Mouse (Mus musculus): Measurements from ENCODE around the gene Foxo6.

Gene Foxo6

GRCm38 (mm10) chr4:120284187-120284586 lies 3.0 kb downstream of the Foxo6 start:
- DNase-seq (ENCODE audit: low spot score in 2 of 2) = peak in 1 of 2 experiments; percentile 11

GRCm38 (mm10) chr4:120283141-120283540 lies 4.0 kb downstream of the Foxo6 start:
- DNase-seq (ENCODE audit: low spot score in 2 of 2) = peak; percentile 71 to 76

- peak; percentile 80 to 82 for DNase-seq (ENCODE audit: low spot score in 2 of 2)
Observed at GRCm38 (mm10) chr4:120282568-120283091, 4.5 kb downstream of the Foxo6 start.

GRCm38 (mm10) chr4:120281011-120281410 lies 6.1 kb downstream of the Foxo6 start:
- DNase-seq (ENCODE audit: low spot score in 2 of 2) = peak in 1 of 2 experiments; percentile 23

DNA sequence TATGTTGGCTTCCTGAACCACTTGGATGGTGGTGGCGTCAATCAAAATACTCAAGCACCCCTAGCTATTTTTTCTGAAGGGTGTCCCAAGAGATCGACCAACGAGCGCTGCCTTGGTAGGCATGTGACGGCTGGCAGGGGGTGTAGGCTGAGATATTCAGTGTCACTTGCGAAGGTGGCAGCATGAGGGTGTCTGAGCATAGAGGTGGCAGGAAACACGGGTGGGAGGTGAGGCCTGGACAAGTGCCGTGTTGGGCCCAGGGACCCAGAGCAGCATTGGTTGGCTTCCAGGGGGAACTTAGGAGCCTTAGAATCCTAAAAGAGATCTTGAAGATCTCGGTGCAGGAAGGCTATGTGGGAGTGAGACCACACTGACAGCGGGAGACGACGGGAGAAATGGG lies 6.7 kb downstream of the Foxo6 start:
- DNase-seq (ENCODE audit: low spot score in 2 of 2) = peak in 1 of 2 experiments; percentile 12

GRCm38 (mm10) chr4:120277255-120277928 lies 9.8 kb downstream of the Foxo6 start:
- peak in 1 of 2 experiments; percentile 39 for DNase-seq (ENCODE audit: low spot score in 2 of 2)

GRCm38 (mm10) chr4:120275487-120275886 lies 11.7 kb downstream of the Foxo6 start:
- no peak for DNase-seq (ENCODE audit: low spot score in 2 of 2)

DNA sequence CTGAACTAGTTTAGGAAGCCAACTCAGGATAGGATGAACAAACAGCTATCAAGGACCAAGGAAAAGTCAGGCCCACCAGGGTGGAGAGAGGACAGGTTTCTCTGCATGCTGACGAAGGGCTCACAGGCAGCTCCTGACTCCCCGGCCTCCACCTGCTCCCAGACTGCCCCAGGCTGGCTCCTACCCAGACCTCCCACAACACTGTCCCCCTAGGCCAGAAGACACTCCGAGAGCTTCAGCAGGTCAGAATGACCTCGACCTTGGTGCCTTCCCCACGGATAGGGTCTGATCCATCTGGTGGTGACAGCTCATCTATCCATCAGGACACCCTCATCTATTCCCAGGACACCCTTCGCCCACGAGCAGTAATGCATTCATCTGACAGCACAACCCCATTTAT lies 13.6 kb downstream of the Foxo6 start:
- no peak for DNase-seq (ENCODE audit: low spot score in 2 of 2)

- DNase-seq (ENCODE audit: low spot score in 2 of 2) = no peak
Observed at GRCm38 (mm10) chr4:120271886-120272580, 15.1 kb downstream of the Foxo6 start.

DNA sequence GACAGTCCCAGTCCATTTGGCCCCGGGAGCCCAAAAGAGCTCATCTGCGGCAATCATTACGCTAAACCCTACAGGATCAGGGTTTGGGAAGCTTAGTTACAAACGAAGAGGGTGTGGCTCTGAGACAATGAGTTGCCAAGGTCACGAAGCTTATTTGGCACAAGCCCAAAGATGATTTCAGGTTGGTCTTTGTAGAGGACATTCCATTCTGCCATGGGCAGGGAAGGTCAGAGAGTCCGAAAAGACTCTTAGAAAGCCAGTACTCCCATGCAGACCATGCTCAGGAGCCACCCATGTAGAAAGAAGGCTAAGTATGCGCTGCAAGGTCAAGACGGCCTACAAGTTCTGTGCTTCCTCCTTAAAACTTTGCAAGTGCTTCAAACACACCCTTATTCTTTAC lies 15.9 kb downstream of the Foxo6 start:
- DNase-seq (ENCODE audit: low spot score in 2 of 2) = no peak

GRCm38 (mm10) chr4:120270937-120271199 lies 16.3 kb downstream of the Foxo6 start:
- DNase-seq (ENCODE audit: low spot score in 2 of 2) = no peak

GRCm38 (mm10) chr4:120270148-120270936 lies 16.8 kb downstream of the Foxo6 start:
- DNase-seq (ENCODE audit: low spot score in 2 of 2) = no peak

GRCm38 (mm10) chr4:120269426-120269825 lies 17.7 kb downstream of the Foxo6 start:
- DNase-seq (ENCODE audit: low spot score in 2 of 2) = no peak

DNA sequence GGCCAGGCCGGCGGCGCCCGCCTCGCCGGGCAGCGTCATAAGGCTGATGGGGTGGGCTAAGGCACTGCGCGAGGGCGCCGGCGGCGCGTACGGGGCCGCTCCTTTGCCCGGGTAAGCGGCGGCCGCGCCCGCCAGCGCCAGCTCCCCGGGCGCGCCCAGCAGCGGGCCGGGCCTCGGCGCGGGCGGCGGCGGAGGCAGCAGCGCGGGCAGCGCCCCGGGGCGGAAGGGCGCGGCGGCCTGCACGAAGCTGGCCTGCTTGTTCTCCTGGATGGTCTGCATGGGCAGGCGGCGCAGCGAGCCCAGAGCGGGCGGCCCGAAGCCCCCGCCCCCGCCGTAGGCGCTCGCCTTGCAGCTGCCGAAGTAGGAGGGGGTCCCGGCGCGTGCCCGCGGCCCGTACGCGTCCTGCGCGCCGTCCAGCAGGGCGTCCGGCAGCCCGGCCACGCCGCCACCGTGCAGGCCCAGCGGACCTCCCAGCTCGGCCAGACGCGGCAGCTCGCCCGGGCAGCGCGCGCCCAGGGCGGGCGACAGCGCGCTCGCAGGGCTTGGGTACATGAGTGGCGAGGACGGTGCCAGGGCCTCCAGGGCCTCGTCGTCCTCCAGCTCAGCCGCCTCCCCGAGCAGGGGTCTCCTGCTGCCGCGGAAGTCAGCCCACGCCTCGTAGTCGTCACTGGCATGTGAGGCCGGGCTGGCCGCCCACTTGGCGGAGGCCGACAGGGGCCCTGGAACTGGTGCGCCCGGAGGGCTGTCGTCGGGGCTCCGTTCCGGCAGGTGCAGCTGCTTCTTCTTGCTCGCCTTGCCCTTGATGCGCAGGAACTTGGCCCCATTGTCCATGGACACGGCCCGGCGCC lies 18.7 kb downstream of the Foxo6 start:
- no peak for DNase-seq (ENCODE audit: low spot score in 2 of 2)

DNA sequence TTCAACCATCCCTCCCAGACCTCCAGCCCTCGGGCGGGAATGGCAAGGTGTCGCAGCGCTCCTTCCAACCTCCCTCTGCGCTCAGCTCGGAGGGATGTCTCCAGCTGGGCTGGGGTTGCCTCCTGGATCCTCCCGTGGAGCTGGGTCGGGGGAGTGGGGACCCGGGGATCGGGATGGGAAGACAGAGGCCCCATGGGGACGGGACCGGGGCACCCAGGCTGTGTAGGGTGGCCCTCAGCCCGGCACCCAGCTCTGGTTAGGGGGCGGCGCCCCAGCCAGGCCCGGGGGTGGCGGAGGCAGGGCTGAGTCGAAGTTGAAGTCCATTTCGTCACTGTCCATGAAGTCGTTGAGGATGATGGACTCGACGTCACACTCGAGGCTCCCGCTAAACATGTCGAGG lies 19.5 kb downstream of the Foxo6 start:
- DNase-seq (ENCODE audit: low spot score in 2 of 2) = no peak

GRCm38 (mm10) chr4:120267136-120267535 lies 20.0 kb downstream of the Foxo6 start:
- no peak for DNase-seq (ENCODE audit: low spot score in 2 of 2)

DNA sequence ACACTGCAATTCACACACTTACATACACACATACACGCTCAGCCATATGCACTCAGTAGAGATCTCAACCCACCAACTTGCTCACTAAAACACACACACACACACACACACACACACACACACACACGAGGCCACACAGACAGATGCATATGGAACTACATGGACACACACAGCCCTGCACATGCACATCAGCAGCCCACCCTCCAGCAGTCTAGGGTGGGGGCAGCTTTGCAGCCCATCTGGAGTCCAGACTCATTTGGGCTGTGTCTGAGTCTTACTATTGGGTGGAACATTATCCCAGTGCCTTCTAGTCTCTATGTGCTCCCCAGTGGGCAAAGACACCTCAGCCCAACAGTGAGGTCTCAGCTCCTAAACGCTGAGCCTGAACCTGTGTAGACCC lies 23.0 kb downstream of the Foxo6 start:
- no peak for DNase-seq (ENCODE audit: low spot score in 2 of 2)

- DNase-seq (ENCODE audit: low spot score in 2 of 2) = no peak
Observed at GRCm38 (mm10) chr4:120262726-120263125, 24.4 kb downstream of the Foxo6 start.

GRCm38 (mm10) chr4:120262206-120262605 lies 24.9 kb downstream of the Foxo6 start:
- DNase-seq (ENCODE audit: low spot score in 2 of 2) = no peak

- peak in 1 of 2 experiments; percentile 59 for DNase-seq (ENCODE audit: low spot score in 2 of 2)
Observed at GRCm38 (mm10) chr4:120259356-120260181, 27.6 kb downstream of the Foxo6 start.

DNA sequence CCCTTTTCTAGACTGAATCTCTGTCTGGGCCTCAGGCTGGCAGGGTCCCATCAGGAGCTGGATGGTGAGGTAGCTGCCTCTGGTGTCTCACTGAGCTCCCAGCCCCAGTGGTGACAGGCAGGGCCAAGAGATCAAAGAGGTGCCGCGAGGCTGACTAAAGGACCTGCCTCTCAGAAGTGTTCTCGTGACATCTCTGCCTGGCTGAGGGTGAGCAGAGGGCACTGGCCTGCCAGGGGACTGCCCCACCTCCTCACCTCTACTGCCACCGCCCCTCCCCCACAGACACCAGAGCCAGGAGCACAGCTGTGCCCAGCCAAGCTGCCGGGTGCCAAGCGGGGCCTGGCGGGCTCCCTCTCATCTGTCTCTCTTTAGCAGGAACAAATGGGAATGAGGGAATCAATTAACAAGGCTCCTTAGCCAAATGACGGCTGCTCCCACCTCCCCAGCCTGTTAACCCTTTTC lies 38.3 kb downstream of the Foxo6 start:
- peak; percentile 73 to 84 for DNase-seq (ENCODE audit: low spot score in 2 of 2)

All from frontal cortex, postnatal 10 days (tissue).